Mouse (Mus musculus) layer of hippocampus, adult 9-10 months (tissue): ENCODE data around the gene Herc3.
A peak's percentile ranks its signal among the peaks of the same experiment; 100 is the strongest.

Experiments
- DNase-seq: peaks from one replicate; pipeline ENCODE4 v3.0.0; 2022; ENCODE audit warnings: low spot score

Herc3 gene

GRCm38 (mm10) chr6:58921623-58922022, 90.4 kb downstream of the Herc3 start:
- DNase-seq, result no peak

- no peak for DNase-seq
Observed at GRCm38 (mm10) chr6:58922511-58922910, 91.2 kb downstream of the Herc3 start.

- DNase-seq, result no peak
Observed at GRCm38 (mm10) chr6:58927881-58928280, 96.6 kb downstream of the Herc3 start.

- DNase-seq, result no peak
Observed at GRCm38 (mm10) chr6:58929911-58930431, 98.7 kb downstream of the Herc3 start.

- DNase-seq, result no peak
Observed at GRCm38 (mm10) chr6:58931149-58931548, 99.9 kb downstream of the Herc3 start.

GRCm38 (mm10) chr6:58932515-58933188, 101.4 kb downstream of the Herc3 start:
- DNase-seq, result no peak

GRCm38 (mm10) chr6:58933189-58933913, 102.1 kb downstream of the Herc3 start:
- DNase-seq, result peak; percentile 76

- no peak for DNase-seq
Observed at GRCm38 (mm10) chr6:58934144-58934543, 102.9 kb downstream of the Herc3 start.

- DNase-seq, result no peak
Observed at GRCm38 (mm10) chr6:58937726-58938125, 106.5 kb downstream of the Herc3 start.

- no peak for DNase-seq
Observed at GRCm38 (mm10) chr6:58942276-58942675, 111.0 kb downstream of the Herc3 start.

- DNase-seq, result no peak
Observed at GRCm38 (mm10) chr6:58943958-58944357, 112.7 kb downstream of the Herc3 start.

- DNase-seq, result no peak
Observed at GRCm38 (mm10) chr6:58946246-58946645, 115.0 kb downstream of the Herc3 start.

GRCm38 (mm10) chr6:58946840-58947239, 115.6 kb downstream of the Herc3 start:
- DNase-seq, result no peak

- no peak for DNase-seq
Observed at GRCm38 (mm10) chr6:58950410-58950809, 119.1 kb downstream of the Herc3 start.

GRCm38 (mm10) chr6:58951128-58951992, 120.1 kb downstream of the Herc3 start:
- no peak for DNase-seq

- no peak for DNase-seq
Observed at GRCm38 (mm10) chr6:58960523-58960922, 129.3 kb downstream of the Herc3 start.

- no peak for DNase-seq
Observed at GRCm38 (mm10) chr6:58962691-58963090, 131.4 kb downstream of the Herc3 start.

- DNase-seq, result no peak
Observed at GRCm38 (mm10) chr6:58964091-58964490, 132.8 kb downstream of the Herc3 start.

GRCm38 (mm10) chr6:58964565-58964964, 133.3 kb downstream of the Herc3 start:
- DNase-seq, result no peak

- no peak for DNase-seq
Observed at GRCm38 (mm10) chr6:58965071-58965831, 134.0 kb downstream of the Herc3 start.

- DNase-seq, result no peak
Observed at GRCm38 (mm10) chr6:58968272-58968671, 137.0 kb downstream of the Herc3 start.
